9 mouse cellular contexts compared by ENCODE assay signal in the genomic region with DNA sequence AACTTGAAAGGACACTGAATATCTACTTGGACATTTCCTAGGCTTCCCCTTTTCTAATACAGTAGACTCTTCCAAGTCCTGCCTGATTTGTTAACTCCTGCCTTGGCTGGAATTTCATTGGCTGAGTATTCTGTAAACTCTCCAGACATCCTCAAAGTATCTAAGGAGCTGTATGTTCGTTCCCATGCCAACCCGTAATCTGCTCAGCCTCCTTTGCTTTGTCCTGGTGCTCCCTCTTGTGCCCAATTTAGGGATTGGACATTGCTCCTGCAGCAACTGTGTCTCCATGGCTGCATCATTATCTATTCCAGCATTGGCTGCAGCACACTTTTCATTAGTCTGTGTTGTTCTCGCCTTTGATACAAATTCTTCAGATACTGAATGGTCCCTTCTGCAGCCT. TPM values are rescaled to one million over a fixed set of nuclear protein-coding genes. Genes with fewer than 3 reads are reported as not detected.
DNase-seq lines count a peak whose midpoint lies in the region; ATAC-seq lines count a peak whose summit lies in the region.
"Had no signal": no experiment of that assay in that cellular context is flagged by ENCODE, and none has a peak within 500 bp of the region (broad histone marks: within the 10 kb centered on the region; RNA-seq: fewer than 3 reads in every experiment).

No protein-coding gene starts in this region.

- no peaks in the 10 kb centered on the region for H3K27me3 ChIP-seq in kidney, embryonic 14.5 days (ENCODE audit: control insufficient read depth, insufficient read depth, low read length)
- no peaks in the 10 kb centered on the region for H3K27me3 ChIP-seq in limb, embryonic 13.5 days

- no peak overlapping the region for H3K4me3 ChIP-seq in kidney, embryonic 14.5 days (ENCODE audit: low read length)
- H3K4me3 ChIP-seq in limb, embryonic 13.5 days: no peak overlapping the region

- no peaks in the 10 kb centered on the region for H3K4me1 ChIP-seq in kidney, embryonic 14.5 days (ENCODE audit: control insufficient read depth, insufficient read depth, low read length)
- H3K4me1 ChIP-seq in limb, embryonic 13.5 days: no peaks in the 10 kb centered on the region

- no peak overlapping the region for H3K4me2 ChIP-seq in kidney, embryonic 14.5 days (replicated peaks; ENCODE audit: low read depth, low read length)
- no peak overlapping the region for H3K4me2 ChIP-seq in limb, embryonic 13.5 days (replicated peaks)

- no peaks in the 10 kb centered on the region for H3K9me3 ChIP-seq in kidney, embryonic 14.5 days (ENCODE audit: control insufficient read depth, low read length)
- no peaks in the 10 kb centered on the region for H3K9me3 ChIP-seq in limb, embryonic 13.5 days

- 54% methylated on average over 3 of the region's 3 CpGs for WGBS in kidney, embryonic 14.5 days
- WGBS in limb, embryonic 13.5 days: 44% methylated on average over 3 of the region's 3 CpGs

- H3K27ac ChIP-seq in kidney, embryonic 14.5 days (ENCODE audit: low read depth, low read length): no peak overlapping the region
- no peak overlapping the region for H3K27ac ChIP-seq in limb, embryonic 13.5 days

- peak; percentile 85 for DNase-seq in 3T3-L1 (ENCODE audit: low read depth, low spot score)
- peak; percentile 48 to 61 for DNase-seq in adrenal gland, adult 18-20 months (ENCODE audit: low spot score in 2 of 2)
- peak; percentile 52 for DNase-seq in embryo, embryonic 11.5 days (ENCODE audit: low read depth, low spot score)
- DNase-seq in heart, adult 9 months (ENCODE audit: low spot score in 2 of 2): peak; percentile 12 to 24
- peak; percentile 40 for DNase-seq in neural tube, embryonic 10.5 days (ENCODE audit: extremely low spot score, low spot score)
- peak; percentile 11 for DNase-seq in thymus, postnatal 0 days (ENCODE audit: low spot score)

- peaks cover 9% of the 10 kb centered on the region; the same call in 1 of the 2 replicates for H3K36me3 ChIP-seq in kidney, embryonic 14.5 days (ENCODE audit: control insufficient read depth, insufficient read depth, low read length)
- peaks cover 30% of the 10 kb centered on the region for H3K36me3 ChIP-seq in limb, embryonic 13.5 days

- peak; percentile 90 for ATAC-seq in kidney, embryonic 14.5 days (ENCODE audit: low FRiP score, low TSS enrichment)
- ATAC-seq in limb, embryonic 13.5 days (ENCODE audit: low FRiP score, low read depth): peak; percentile 92

- H3K9ac ChIP-seq in kidney, embryonic 14.5 days (ENCODE audit: low read depth, low read length): no peak overlapping the region
- no peak overlapping the region for H3K9ac ChIP-seq in limb, embryonic 13.5 days

RNA-seq across cellular contexts. Expression of gene E330009J07Rik, which starts 42.7 kb away (rescaled TPM):
- 10 to 100 TPM in 1 of 2 experiments, 1 to 10 TPM in 1; 9.9 to 14.9 TPM for total RNA-seq in adrenal gland, adult 18-20 months (2021)
- polyA plus RNA-seq in kidney, embryonic 14.5 days (2014; fragmentation: Nextera tagmentation; extraction: Ambion mirVana): 14.0 and 17.7 TPM in 2 replicates
- 9.3 and 10.1 TPM in 2 replicates for polyA plus RNA-seq in limb, embryonic 13.5 days (2015; fragmentation: Nextera tagmentation; extraction: Ambion mirVana)
- 16.0 and 17.6 TPM in 2 replicates for polyA plus RNA-seq in thymus, postnatal 0 days (2015; fragmentation: Nextera tagmentation; extraction: Ambion mirVana)

RNA-seq across cellular contexts. Expression of gene Wee2, which starts 45.7 kb away (rescaled TPM):
- not detected for total RNA-seq in adrenal gland, adult 18-20 months (2021)
- 0.09 TPM in 1 of 2 replicates, not detected in the other for polyA plus RNA-seq in kidney, embryonic 14.5 days (2014; fragmentation: Nextera tagmentation; extraction: Ambion mirVana)
- polyA plus RNA-seq in limb, embryonic 13.5 days (2015; fragmentation: Nextera tagmentation; extraction: Ambion mirVana): not detected in 2 replicates
- 0.31 and 0.35 TPM in 2 replicates for polyA plus RNA-seq in thymus, postnatal 0 days (2015; fragmentation: Nextera tagmentation; extraction: Ambion mirVana)
- total RNA-seq: adrenal gland, postnatal 4 days had no signal

Comparison
In these comparisons a context has a peak if more than half of its experiments do, and no peak if none do; other contexts are left out.
1. DNase-seq: peak in every context shown above with its lines; median percentile 85 in 3T3-L1; 54 in adrenal gland, adult 18-20 months; 52 in embryo, embryonic 11.5 days; 40 in neural tube, embryonic 10.5 days; 18 in heart, adult 9 months; 11 in thymus, postnatal 0 days.